Comparison of ENCODE assay signal across 23 mouse cellular contexts in genomic region chr11:62924091-62924761, GRCm38 (mm10). TPM values are rescaled to one million over a fixed set of nuclear protein-coding genes. Genes with fewer than 3 reads are reported as not detected.
A peak's percentile ranks its signal among the peaks of the same experiment; 100 is the strongest.
DNase-seq lines count a peak whose midpoint lies in the region; ATAC-seq and TF ChIP-seq lines count a peak whose summit lies in the region.
"Had no signal": no experiment of that assay in that cellular context is flagged by ENCODE, and none has a peak within 500 bp of the region (broad histone marks: within the 10 kb centered on the region; RNA-seq: fewer than 3 reads in every experiment).

No protein-coding gene starts in this region.

- no peak overlapping the region for H3K27ac ChIP-seq in lung, embryonic 14.5 days (ENCODE audit: low read depth)
- peak overlapping the region; percentile 76 for H3K27ac ChIP-seq in gastrocnemius, adult 2 months
- H3K27ac ChIP-seq: liver, embryonic 13.5 days had no signal

- no peak overlapping the region for H3K4me3 ChIP-seq in lung, embryonic 14.5 days (ENCODE audit: low read depth, low read length)
- H3K4me3 ChIP-seq in gastrocnemius, adult 2 months, result no peak overlapping the region
- H3K4me3 ChIP-seq: liver, embryonic 13.5 days; megakaryocyte, embryonic 14.5 days had no signal

- ATAC-seq in lung, embryonic 14.5 days (ENCODE audit: insufficient read depth), result no peak
- ATAC-seq in megakaryocyte-erythroid progenitor cell, adult 5-6 weeks (replicated peaks; ENCODE audit: low FRiP score, low TSS enrichment, poor library complexity, severe bottlenecking), result no peak
- ATAC-seq: CD4-positive, CD25-positive, alpha-beta regulatory T cell, adult 4 months had no signal

- H3K4me1 ChIP-seq in lung, embryonic 14.5 days (ENCODE audit: insufficient read depth), result peaks cover 5% of the 10 kb centered on the region; the same call in 1 of the 2 replicates

- DNase-seq in lung, embryonic 14.5 days, result peak; percentile 39
- DNase-seq in lung, postnatal 10 days, result no peak
- peak; percentile 61 for DNase-seq in gastrocnemius, adult 2 months
- peak; percentile 67 for DNase-seq in gastrocnemius, postnatal 25 days
- DNase-seq in heart, postnatal 25 days (ENCODE audit: low spot score), result peak; percentile 68
- DNase-seq in layer of hippocampus, postnatal 14 days (ENCODE audit: low spot score in 2 of 2), result no peak
- no peak for DNase-seq in layer of hippocampus, adult 18-20 months (ENCODE audit: low spot score in 2 of 2)
- DNase-seq: adrenal gland, postnatal 10 days; cerebellum, adult 2 months; kidney, postnatal 14 days; left cerebral cortex, postnatal 4 days; liver, embryonic 13.5 days; right cerebral cortex, postnatal 4 days; thymus, postnatal 25 days had no signal

- no peaks in the 10 kb centered on the region for H3K36me3 ChIP-seq in lung, embryonic 14.5 days (ENCODE audit: insufficient read depth)
- H3K36me3 ChIP-seq: liver, embryonic 13.5 days had no signal

- no peak for TF ChIP-seq CTCF in lung, embryonic 14.5 days (IDR thresholded peaks at IDR 0.05; ENCODE audit: low read depth)
- TF ChIP-seq CTCF in gastrocnemius, adult 2 months (IDR thresholded peaks at IDR 0.05), result no peak

- no peak overlapping the region for H3K9ac ChIP-seq in lung, embryonic 14.5 days
- H3K9ac ChIP-seq: liver, embryonic 13.5 days had no signal

- 53% methylated on average over 6 of the region's 6 CpGs for WGBS in lung, embryonic 14.5 days

- H3K4me2 ChIP-seq in lung, embryonic 14.5 days, result no peak overlapping the region
- H3K4me2 ChIP-seq: liver, embryonic 13.5 days had no signal

- no peaks in the 10 kb centered on the region for H3K9me3 ChIP-seq in lung, embryonic 14.5 days (ENCODE audit: low read depth, low read length)
- H3K9me3 ChIP-seq: liver, embryonic 13.5 days had no signal

- H3K27me3 ChIP-seq in lung, embryonic 14.5 days (ENCODE audit: insufficient read depth, low read length), result no peaks in the 10 kb centered on the region

- intact Hi-C loops in gastrocnemius, adult 2 months (cut with DNase I), result loop anchor here (5.0 kb wide), 2 partner anchors 43 to 73 kb away; no protein-coding TSS in a partner anchor
- intact Hi-C loops in heart, postnatal 25 days (cut with DNase I), result loop anchor here (5.0 kb wide), 1 partner anchor 73 kb away; no protein-coding TSS in a partner anchor

RNA-seq across cellular contexts. Expression of gene Cdrt4, which starts 26.8 kb away (rescaled TPM):
- polyA plus RNA-seq in lung, embryonic 14.5 days (2014; fragmentation: Nextera tagmentation; extraction: Ambion mirVana), result 0.83 TPM in 1 of 2 replicates, not detected in the other
- total RNA-seq in gastrocnemius, adult 2 months (2021), result not detected
- under 1 TPM in 1 of 2 experiments, not detected in 1; 0.54 TPM for total RNA-seq in gastrocnemius, postnatal 25 days (2021)
- total RNA-seq in heart, postnatal 25 days (2021), result not detected
- not detected for total RNA-seq in layer of hippocampus, postnatal 14 days (2021)
- total RNA-seq in megakaryocyte-erythroid progenitor cell, adult 5-6 weeks (2014; fragmentation: Nextera tagmentation), result not detected in 2 replicates
- total RNA-seq in megakaryocyte-erythroid progenitor cell, adult 5-6 weeks (2017), result not detected in 2 replicates
- not detected for total RNA-seq in layer of hippocampus, adult 18-20 months (2021)
- total RNA-seq: adrenal gland, postnatal 10 days; hematopoietic stem cell, adult 5-6 weeks; layer of hippocampus, postnatal 10 days; left cerebral cortex, postnatal 4 days; midbrain, postnatal 0 days had no signal
- polyA plus RNA-seq: CD4-positive, CD25-positive, alpha-beta regulatory T cell, adult 4 months; cortical plate, adult 2 months; forebrain, embryonic 11.5 days; liver, embryonic 13.5 days; midbrain, postnatal 0 days; neural tube, embryonic 11.5 days had no signal

RNA-seq across cellular contexts. Expression of gene Tvp23b, which starts 45.0 kb away (rescaled TPM):
- polyA plus RNA-seq in lung, embryonic 14.5 days (2014; fragmentation: Nextera tagmentation; extraction: Ambion mirVana), result 55.3 and 57.7 TPM in 2 replicates
- total RNA-seq in gastrocnemius, adult 2 months (2021), result 1 to 10 TPM; 4.5 to 7.6 TPM
- total RNA-seq in gastrocnemius, postnatal 25 days (2021), result 1 to 10 TPM; 6.7 to 8.0 TPM
- total RNA-seq in heart, postnatal 25 days (2021), result 10 to 100 TPM; 20.4 to 23.6 TPM
- 10 to 100 TPM; 24.8 to 26.2 TPM for total RNA-seq in layer of hippocampus, postnatal 14 days (2021)
- 25.3 and 32.2 TPM in 2 replicates for total RNA-seq in megakaryocyte-erythroid progenitor cell, adult 5-6 weeks (2014; fragmentation: Nextera tagmentation)
- 47.2 and 68.9 TPM in 2 replicates for total RNA-seq in megakaryocyte-erythroid progenitor cell, adult 5-6 weeks (2017)
- 10 to 100 TPM; 35.9 to 37.4 TPM for total RNA-seq in layer of hippocampus, adult 18-20 months (2021)

Comparison
In these comparisons a context has a peak if more than half of its experiments do, and no peak if none do; other contexts are left out.
1. DNase-seq: peak in lung, embryonic 14.5 days (single experiment), gastrocnemius, adult 2 months (single experiment), gastrocnemius, postnatal 25 days (single experiment) and heart, postnatal 25 days (single experiment); none in lung, postnatal 10 days (single experiment), layer of hippocampus, postnatal 14 days (0 of 2) and layer of hippocampus, adult 18-20 months (0 of 2).